Mouse (Mus musculus) myocyte (in vitro differentiated cells): ENCODE data around the gene Necab2. TPM values are rescaled to one million over a fixed set of nuclear protein-coding genes. Genes with fewer than 3 reads are reported as not detected.

Experiments used
- H3K27me3 ChIP-seq: one replicate; pipeline ENCODE4 v1.6.1; 2011; ENCODE audit not compliant: control insufficient read depth, insufficient read depth, insufficient read length
- H3K36me3 ChIP-seq: one replicate; pipeline ENCODE4 v1.6.1; 2011; ENCODE audit not compliant: control insufficient read depth, insufficient read depth
- H3K4me2 ChIP-seq: one replicate; pipeline ENCODE4 v1.6.1; 2011; ENCODE audit warnings: low read depth, control low read depth
- H3K4me3 ChIP-seq: one replicate; pipeline ENCODE4 v1.5.1; 2011; ENCODE audit warnings: mild to moderate bottlenecking, control low read depth, moderate library complexity
- H3K79me2 ChIP-seq: one replicate; pipeline ENCODE4 v1.6.1; 2011; ENCODE audit not compliant: control insufficient read depth, insufficient read depth
- H3ac ChIP-seq: one replicate; pipeline ENCODE4 v1.6.1; 2011; ENCODE audit not compliant: control insufficient read depth, insufficient read length
- CEBPB ChIP-seq: IDR thresholded peaks from 2 replicates; pipeline ENCODE4 v1.6.1; 2011; ENCODE audit warnings: mild to moderate bottlenecking, moderate library complexity; ENCODE audit not compliant: poor library complexity, insufficient read depth, severe bottlenecking
- E2F4 ChIP-seq: IDR thresholded peaks from one replicate; pipeline ENCODE4 v1.6.1; 2011; ENCODE audit warnings: mild to moderate bottlenecking, control low read depth, moderate library complexity; ENCODE audit not compliant: insufficient read depth
- MAX ChIP-seq: IDR thresholded peaks from one replicate; pipeline ENCODE4 v1.6.1; 2011; ENCODE audit warnings: low read depth, mild to moderate bottlenecking, control low read depth
- MYOD1 ChIP-seq, 3 experiments: IDR thresholded peaks; one replicate each; pipeline ENCODE4 v1.6.1; 2011; ENCODE audit warnings: control low read depth in 2 of 3, low read depth in 2 of 3, mild to moderate bottlenecking in 2 of 3, moderate library complexity in 1 of 3; ENCODE audit not compliant: insufficient read length in 2 of 3, control insufficient read depth in 1 of 3
- MYOG ChIP-seq, 3 experiments: IDR thresholded peaks; one replicate each; pipeline ENCODE4 v1.6.1; 2011; ENCODE audit warnings: control low read depth in 2 of 3, low read depth in 2 of 3, mild to moderate bottlenecking in 2 of 3; ENCODE audit not compliant: insufficient read length in 2 of 3, control insufficient read depth in 1 of 3, insufficient read depth in 1 of 3
- POLR2A ChIP-seq: IDR thresholded peaks from one replicate; pipeline ENCODE4 v1.6.1; 2011; ENCODE audit warnings: low read depth, mild to moderate bottlenecking, control low read depth, moderate library complexity; ENCODE audit not compliant: insufficient read length
- POLR2AphosphoS2 ChIP-seq: IDR thresholded peaks from one replicate; pipeline ENCODE4 v1.6.1; 2011; ENCODE audit warnings: low read depth, control low read depth; ENCODE audit not compliant: insufficient read length
- REST ChIP-seq: IDR thresholded peaks from one replicate; pipeline ENCODE4 v1.6.1; 2011; ENCODE audit warnings: mild to moderate bottlenecking, control low read depth, moderate library complexity; ENCODE audit not compliant: insufficient read depth, insufficient read length
- SRF ChIP-seq: IDR thresholded peaks from one replicate; pipeline ENCODE4 v1.6.1; 2011; ENCODE audit warnings: low read depth; ENCODE audit not compliant: control insufficient read depth, insufficient read length
- TCF12 ChIP-seq: IDR thresholded peaks from one replicate; pipeline ENCODE4 v1.6.1; 2011; ENCODE audit warnings: mild to moderate bottlenecking, control low read depth; ENCODE audit not compliant: poor library complexity, insufficient read depth, severe bottlenecking
- TCF3 ChIP-seq: IDR thresholded peaks from one replicate; pipeline ENCODE4 v1.6.1; 2011; ENCODE audit warnings: low read depth, control low read depth; ENCODE audit not compliant: insufficient read length
- USF1 ChIP-seq: IDR thresholded peaks from one replicate; pipeline ENCODE4 v1.6.1; 2011; ENCODE audit warnings: low read depth, mild to moderate bottlenecking, control low read depth, moderate library complexity
- polyA plus RNA-seq: library from polyadenylated mRNA; unstranded; fragments of >200 nt; fragmentation: generic; extraction: Trizol; gene quantifications from one replicate; pipeline ENCODE4 v1.2.1, GENCODE M21; 2012; ENCODE audit warnings: missing spikeins

Gene Necab2
- polyA plus RNA-seq, 1 experiment = not detected

DNA sequence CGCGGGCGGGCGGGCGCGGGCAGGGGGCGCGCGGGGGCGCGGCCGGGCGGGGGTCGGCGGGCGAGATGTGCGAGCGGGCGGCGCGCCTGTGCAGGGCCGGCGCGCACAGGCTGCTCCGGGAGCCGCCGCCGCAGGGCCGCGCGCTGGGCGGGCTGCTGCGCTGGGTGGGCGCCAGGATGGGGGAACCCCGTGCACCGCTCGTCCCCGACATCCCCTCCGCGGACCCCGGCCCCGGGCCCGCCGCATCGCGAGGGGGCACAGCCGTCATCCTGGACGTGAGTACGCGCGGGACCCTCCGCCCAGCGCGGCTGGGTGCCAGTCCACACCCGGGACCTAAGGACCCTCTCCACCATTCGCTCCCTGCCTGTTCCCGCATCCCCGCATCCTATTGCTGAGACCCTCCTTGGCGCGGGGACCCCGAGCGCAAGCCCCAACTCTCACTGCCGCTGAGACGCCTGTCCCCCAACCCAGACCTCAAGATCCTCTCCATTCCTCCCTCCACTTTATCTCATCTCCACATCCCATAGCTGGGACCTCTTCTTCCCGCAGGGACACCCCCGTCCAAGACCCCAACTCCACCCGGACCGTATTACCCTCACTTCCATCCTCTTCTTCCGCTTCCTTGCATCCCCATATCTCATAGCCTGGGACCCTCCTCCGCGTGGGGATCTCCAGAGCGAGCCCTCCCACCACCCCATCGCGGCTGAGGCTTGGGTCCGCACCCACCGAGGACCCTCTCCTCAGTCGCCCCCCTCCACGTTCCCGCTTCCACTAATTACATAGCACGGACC lies 666 bp downstream of the Necab2 start:
- H3ac ChIP-seq = no peak overlapping the region
- H3K4me2 ChIP-seq = no peak overlapping the region
- H3K4me3 ChIP-seq = no peak overlapping the region
- peaks cover 9% of the 10 kb centered on the region for H3K36me3 ChIP-seq
- no peaks in the 10 kb centered on the region for H3K79me2 ChIP-seq
- TF ChIP-seq REST (no peak), POLR2A (no peak), MAX (no peak), TCF12 (no peak), CEBPB (no peak), POLR2AphosphoS2 (no peak), USF1 (no peak), TCF3 (no peak), SRF (no peak), MYOD1 (IDR thresholded peaks at IDR 0.05; ENCODE audit: control insufficient read depth in 1 of 3, insufficient read length in 2 of 3, low read depth in 2 of 3) (no peak), E2F4 (no peak)
- no peaks in the 10 kb centered on the region for H3K27me3 ChIP-seq

DNA sequence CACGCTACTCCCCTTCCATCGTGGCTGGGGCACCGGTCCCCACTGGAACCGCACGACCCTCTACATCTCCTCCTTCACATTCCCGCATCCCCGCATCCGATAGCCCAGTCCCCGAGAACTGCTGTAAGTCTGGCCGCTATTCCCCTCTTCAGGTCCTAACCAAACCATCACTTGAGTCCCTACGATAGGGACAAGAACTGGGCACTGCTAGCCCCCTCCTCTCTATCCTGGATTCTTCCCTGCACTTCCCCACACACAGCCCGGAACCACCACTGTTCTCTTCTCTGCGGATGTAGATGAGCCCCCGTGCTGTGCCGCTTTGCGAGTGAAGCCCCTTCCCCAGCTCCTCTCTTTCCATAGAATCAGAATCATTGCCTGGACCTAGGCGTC lies 1.3 kb downstream of the Necab2 start:
- Histone ChIP-seq H3K4me2 (no peak overlapping the region), H3K36me3 (peaks cover 3% of the 10 kb centered on the region), H3K79me2 (no peaks in the 10 kb centered on the region), H3ac (no peak overlapping the region), H3K27me3 (no peaks in the 10 kb centered on the region), H3K4me3 (no peak overlapping the region)
- no peak for TF ChIP-seq CEBPB
- TF ChIP-seq MYOG (IDR thresholded peaks at IDR 0.05; ENCODE audit: control insufficient read depth in 1 of 3, insufficient read depth in 1 of 3, insufficient read length in 2 of 3, low read depth in 2 of 3) = no peak
- no peak for TF ChIP-seq E2F4
- TF ChIP-seq SRF = no peak
- TF ChIP-seq TCF3 = no peak
- TF ChIP-seq REST = no peak
- no peak for TF ChIP-seq POLR2A
- no peak for TF ChIP-seq MAX
- no peak for TF ChIP-seq MYOD1 (IDR thresholded peaks at IDR 0.05; ENCODE audit: control insufficient read depth in 1 of 3, insufficient read length in 2 of 3, low read depth in 2 of 3)
- no peak for TF ChIP-seq POLR2AphosphoS2
- no peak for TF ChIP-seq USF1
- no peak for TF ChIP-seq TCF12

DNA sequence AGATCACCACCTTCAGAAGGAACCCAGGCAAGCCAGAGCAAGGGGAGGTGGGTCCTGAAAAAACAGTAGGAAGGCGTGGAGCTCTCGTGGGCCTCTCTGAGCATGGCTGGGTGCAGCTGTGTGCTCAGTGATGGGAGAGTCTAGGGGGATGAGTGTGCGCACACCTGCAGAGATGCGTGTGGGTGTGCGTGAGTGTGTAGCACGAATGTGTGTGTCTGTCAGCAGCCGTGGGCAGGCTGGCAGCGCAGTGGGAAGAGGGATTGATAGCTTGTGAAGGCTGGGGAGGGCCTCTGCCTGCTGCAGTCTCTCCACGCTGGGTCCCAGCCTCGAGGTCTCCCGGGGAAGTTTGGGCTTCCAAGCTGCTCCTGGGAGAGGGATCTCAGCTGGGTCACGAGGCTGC lies 3.1 kb downstream of the Necab2 start:
- TF ChIP-seq MAX = no peak
- no peak for TF ChIP-seq TCF3
- no peak for TF ChIP-seq MYOD1 (IDR thresholded peaks at IDR 0.05; ENCODE audit: control insufficient read depth in 1 of 3, insufficient read length in 2 of 3, low read depth in 2 of 3)
- no peak for TF ChIP-seq TCF12
- no peak for TF ChIP-seq E2F4
- no peak for TF ChIP-seq REST
- no peak for TF ChIP-seq POLR2AphosphoS2
- no peak for TF ChIP-seq POLR2A
- no peak for TF ChIP-seq MYOG (IDR thresholded peaks at IDR 0.05; ENCODE audit: control insufficient read depth in 1 of 3, insufficient read depth in 1 of 3, insufficient read length in 2 of 3, low read depth in 2 of 3)
- no peak for TF ChIP-seq USF1
- H3ac ChIP-seq = no peak overlapping the region
- H3K4me2 ChIP-seq = no peak overlapping the region
- H3K27me3 ChIP-seq = no peaks in the 10 kb centered on the region
- no peaks in the 10 kb centered on the region for H3K36me3 ChIP-seq
- no peak overlapping the region for H3K4me3 ChIP-seq
- H3K79me2 ChIP-seq = no peaks in the 10 kb centered on the region

DNA sequence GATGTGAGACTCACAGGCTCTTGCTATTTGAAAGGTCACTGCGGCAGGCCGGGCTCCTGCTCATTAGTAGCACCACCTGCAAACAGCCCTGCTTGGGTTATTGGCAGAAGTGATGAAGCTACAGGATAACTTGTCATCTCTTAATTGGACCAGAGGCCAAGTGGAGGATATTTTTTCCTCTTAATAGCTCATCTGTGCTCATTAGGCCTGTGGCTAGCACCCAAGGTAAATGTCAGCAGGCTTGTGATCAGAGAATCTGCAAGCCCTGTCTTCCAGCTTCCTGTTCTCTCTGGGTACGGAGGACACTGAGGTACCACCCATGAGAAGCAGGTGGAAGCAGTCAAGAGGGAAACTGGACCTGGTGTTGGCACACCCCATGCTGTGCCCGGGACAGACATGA lies 4.6 kb downstream of the Necab2 start:
- TF ChIP-seq POLR2A (no peak), SRF (no peak), REST (no peak), POLR2AphosphoS2 (no peak), E2F4 (no peak), TCF12 (no peak), MYOD1 (IDR thresholded peaks at IDR 0.05; ENCODE audit: control insufficient read depth in 1 of 3, insufficient read length in 2 of 3, low read depth in 2 of 3) (no peak), MYOG (IDR thresholded peaks at IDR 0.05; ENCODE audit: control insufficient read depth in 1 of 3, insufficient read depth in 1 of 3, insufficient read length in 2 of 3, low read depth in 2 of 3) (no peak), USF1 (no peak), TCF3 (no peak), MAX (no peak), CEBPB (no peak)
- Histone ChIP-seq H3K27me3 (no peaks in the 10 kb centered on the region), H3K36me3 (no peaks in the 10 kb centered on the region), H3K4me3 (no peak overlapping the region), H3ac (no peak overlapping the region), H3K4me2 (no peak overlapping the region), H3K79me2 (no peaks in the 10 kb centered on the region)
